Mouse (Mus musculus): Measurements from ENCODE around the gene Arhgap20.

Gene Arhgap20

GRCm38 (mm10) chr9:51798251-51798650 is 33.1 kb downstream of the Arhgap20 start:
- in situ Hi-C loops (cut with MboI, MseI) = no loop called here

GRCm38 (mm10) chr9:51799156-51799555 is 34.0 kb downstream of the Arhgap20 start:
- in situ Hi-C loops (cut with MboI, MseI) = no loop called here

DNA sequence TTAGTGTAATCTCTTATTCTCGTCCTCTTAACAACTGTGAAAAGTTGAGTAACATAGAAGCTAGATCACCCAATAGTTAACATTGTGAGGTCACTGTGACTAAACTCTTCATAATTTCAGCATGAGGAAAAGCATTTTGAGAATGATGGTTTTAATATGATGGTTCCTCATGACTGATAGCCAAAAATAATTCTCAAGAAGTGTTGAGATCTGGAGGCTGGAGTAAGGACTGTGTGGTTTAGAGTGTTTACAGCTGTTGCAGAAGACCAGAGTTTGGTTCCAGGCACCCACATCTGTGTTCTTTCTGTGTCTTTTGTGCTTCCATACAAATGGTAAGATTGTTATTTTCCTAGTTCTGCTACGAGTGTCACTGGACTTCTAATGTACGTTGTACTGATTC is 42.1 kb downstream of the Arhgap20 start:
- in situ Hi-C loops (cut with MboI, MseI) = no loop called here

DNA sequence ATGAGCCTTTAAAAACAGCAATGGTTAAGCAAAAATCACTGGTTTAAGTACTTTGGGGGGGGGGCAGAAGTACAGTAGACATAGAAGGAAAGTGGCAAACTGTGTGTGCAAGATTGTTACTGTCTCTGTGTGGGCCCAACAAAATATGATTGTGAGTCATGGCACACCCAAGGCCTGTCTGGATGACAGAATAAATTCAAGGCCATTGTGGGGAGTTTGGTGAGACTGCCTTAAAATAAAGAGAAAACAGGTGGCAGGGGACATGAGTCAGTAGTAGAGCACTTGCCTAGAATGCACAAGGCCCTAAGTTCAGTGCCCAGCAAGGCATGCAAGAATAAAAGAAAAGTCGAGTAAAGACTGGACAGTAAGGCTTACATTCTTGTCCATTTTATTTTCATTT is 47.8 kb downstream of the Arhgap20 start:
- in situ Hi-C loops (cut with MboI, MseI) = no loop called here

DNA sequence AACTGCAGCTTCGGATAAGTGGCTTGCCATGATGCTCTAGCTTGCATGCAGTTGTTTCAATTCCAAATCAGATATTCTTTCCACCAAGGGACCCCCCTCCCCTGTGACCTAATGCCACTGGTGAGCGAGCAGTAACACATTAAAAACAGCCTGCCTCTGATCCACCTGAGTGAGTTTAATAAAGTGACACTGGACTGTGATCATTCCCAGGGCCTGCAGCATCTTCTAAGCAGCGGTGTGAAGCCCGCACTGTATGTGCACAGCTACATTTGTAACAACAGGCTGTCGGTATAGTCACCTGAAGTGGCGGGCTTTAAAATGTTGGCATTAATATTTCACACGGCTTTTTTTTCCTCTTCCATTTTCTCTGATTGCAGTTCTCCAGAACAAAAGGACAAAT is 59.4 kb downstream of the Arhgap20 start:
- in situ Hi-C loops (cut with MboI, MseI) = loop anchor here in 1 of 2 experiments (10.0 kb wide), 1 partner anchor 760 kb away; no protein-coding TSS in a partner anchor

- in situ Hi-C loops (cut with MboI, MseI) = no loop called here
Observed at GRCm38 (mm10) chr9:51831596-51831995, 66.5 kb downstream of the Arhgap20 start.

DNA sequence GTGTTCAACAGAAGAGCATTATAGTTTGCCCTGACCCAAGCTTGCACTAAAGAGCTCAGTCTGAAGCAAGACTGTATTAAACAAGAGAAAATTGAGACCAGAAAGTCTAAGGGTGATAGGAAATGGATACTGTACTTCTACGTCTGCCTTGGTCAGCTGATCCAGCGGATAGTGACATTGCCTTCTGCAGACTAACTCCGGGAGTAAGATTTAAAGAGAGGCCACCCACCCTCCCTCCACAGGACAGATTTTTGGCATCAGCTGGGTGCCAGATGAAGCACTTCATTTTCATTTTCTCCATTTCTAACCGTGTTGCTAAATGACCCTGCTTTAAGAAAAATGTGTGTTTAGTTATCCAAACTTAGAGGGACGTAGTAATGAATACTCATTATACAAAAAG is 67.2 kb downstream of the Arhgap20 start:
- in situ Hi-C loops (cut with MboI, MseI) = no loop called here

- in situ Hi-C loops (cut with MboI, MseI) = no loop called here
Observed at GRCm38 (mm10) chr9:51837716-51838115, 72.6 kb downstream of the Arhgap20 start.

- in situ Hi-C loops (cut with MboI, MseI) = no loop called here
Observed at GRCm38 (mm10) chr9:51843216-51843615, 78.1 kb downstream of the Arhgap20 start.

GRCm38 (mm10) chr9:51845796-51846195 is 80.7 kb downstream of the Arhgap20 start:
- in situ Hi-C loops (cut with MboI, MseI) = no loop called here

GRCm38 (mm10) chr9:51853772-51854171 is 88.6 kb downstream of the Arhgap20 start:
- in situ Hi-C loops (cut with MboI, MseI) = no loop called here

GRCm38 (mm10) chr9:51864273-51864672 is 99.1 kb downstream of the Arhgap20 start:
- in situ Hi-C loops (cut with MboI, MseI) = no loop called here

GRCm38 (mm10) chr9:51866634-51867033 is 101.5 kb downstream of the Arhgap20 start:
- in situ Hi-C loops (cut with MboI, MseI) = no loop called here

DNA sequence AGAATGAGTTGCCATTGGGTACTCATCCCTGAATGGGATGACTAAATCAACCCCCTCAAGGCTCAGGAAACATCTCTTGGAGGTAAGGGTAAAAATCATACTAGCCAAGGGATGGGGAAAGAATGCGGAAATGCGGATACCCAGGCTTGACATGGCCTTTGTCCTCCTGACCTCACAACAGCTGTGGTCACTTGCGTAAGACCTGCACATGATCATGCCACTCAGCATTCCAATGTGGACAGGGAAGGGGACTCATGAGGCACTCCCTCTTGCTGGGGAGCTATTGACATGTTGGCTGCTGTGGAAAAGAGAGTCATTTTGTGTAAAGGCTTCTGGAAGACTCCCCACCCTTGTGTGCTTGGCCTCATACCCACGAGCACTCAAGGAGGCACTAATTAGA is 103.9 kb downstream of the Arhgap20 start:
- in situ Hi-C loops (cut with MboI, MseI) = no loop called here

DNA sequence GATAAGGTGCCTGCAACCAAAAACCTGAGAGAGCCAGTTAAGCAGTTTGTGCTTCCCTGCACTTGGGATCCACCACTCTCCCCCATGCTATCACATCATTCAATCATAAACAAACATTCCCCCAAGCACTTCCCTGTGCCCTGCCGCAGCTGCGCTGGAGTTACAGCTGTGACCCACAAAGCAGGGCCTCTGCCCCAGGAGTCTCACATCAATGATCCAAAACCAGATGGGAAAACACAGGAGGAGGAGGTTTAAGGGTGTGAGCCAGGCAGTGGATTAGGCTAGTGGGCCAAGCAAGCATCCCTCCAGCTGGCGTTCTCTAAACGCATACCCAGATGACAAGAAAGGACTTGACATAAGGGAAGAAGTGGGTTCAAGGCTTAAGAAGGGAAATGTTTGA is 109.2 kb downstream of the Arhgap20 start:
- in situ Hi-C loops (cut with MboI, MseI) = no loop called here

GRCm38 (mm10) chr9:51875531-51875930 is 110.4 kb downstream of the Arhgap20 start:
- in situ Hi-C loops (cut with MboI, MseI) = no loop called here

DNA sequence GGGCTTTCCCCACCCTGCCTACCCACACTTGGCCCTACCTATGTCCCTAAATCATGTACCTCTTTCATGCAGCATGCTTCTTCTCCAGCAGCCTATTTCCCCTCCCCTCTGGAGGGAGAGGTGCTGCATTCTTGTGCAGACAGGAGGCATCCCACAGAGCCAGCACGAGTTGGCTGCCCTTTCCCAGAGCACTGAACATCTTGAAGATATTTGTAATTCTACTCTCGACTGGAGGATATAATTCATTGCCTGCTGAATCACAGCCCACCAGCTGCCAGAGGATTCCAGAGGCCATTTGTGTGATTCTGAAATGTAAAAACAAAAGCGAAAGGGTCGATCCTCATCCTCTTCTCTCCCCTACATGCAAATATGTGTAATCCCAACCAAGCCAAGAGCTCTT is 116.2 kb downstream of the Arhgap20 start:
- in situ Hi-C loops (cut with MboI, MseI) = no loop called here

DNA sequence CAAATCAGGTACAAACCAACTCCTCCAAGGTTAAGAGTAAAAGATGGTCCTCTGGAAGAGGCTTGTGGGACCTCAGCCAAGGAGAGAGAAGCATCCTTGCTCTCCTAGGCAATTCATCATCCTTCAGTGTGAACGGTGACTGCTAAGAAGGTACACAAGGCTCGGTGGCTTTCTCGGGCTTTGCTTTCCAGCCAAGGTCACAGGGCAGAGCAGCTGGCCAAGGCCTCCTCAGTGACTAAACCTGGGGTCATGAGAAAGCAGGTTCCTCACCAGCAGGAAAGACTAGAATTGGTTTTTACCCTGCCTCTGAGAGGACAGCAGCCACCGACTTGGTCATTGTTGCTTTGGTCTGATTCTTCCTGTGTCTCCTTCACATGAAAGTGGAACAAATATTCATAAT is 116.7 kb downstream of the Arhgap20 start:
- in situ Hi-C loops (cut with MboI, MseI) = no loop called here

DNA sequence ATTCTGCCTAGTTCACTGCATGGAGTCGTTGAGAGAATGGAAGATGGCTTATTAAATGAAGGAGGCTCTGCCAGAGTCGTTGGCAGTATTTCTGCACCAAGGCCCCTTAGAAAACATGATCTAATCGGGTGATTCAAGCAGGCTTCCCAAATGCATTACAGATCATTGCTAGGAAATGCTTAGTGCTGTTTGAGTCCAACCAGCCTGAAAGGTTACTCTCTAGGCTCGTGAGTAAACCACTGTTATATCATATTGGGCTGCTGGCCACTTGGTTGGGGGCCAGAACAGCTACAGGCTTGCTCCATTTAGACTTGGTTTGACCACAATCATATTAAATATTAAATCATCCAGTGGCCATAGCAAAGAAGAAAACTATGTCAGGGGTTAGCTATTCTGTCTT is 118.2 kb downstream of the Arhgap20 start:
- in situ Hi-C loops (cut with MboI, MseI) = no loop called here

DNA sequence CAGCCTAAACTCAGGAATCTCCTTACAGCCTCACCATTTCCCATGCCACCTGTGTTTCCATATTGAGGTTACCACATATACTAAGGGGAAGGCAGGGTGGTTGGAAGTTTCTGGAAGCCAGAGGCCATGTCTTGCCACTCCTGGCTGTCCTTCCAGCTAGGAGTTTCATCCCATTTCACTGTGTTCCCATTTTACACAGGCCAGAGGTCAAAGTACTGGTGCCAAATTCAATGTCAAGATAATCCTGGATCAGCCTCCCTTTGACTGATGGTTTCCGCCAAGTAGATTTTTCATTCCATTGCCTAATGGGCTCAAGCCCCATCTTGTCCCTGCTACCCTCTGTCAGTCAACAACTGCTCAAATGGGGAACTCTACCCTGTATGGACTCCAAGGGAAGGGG is 127.8 kb downstream of the Arhgap20 start:
- in situ Hi-C loops (cut with MboI, MseI) = no loop called here
